23 mouse cellular contexts compared by ENCODE assay signal in the genomic region with DNA sequence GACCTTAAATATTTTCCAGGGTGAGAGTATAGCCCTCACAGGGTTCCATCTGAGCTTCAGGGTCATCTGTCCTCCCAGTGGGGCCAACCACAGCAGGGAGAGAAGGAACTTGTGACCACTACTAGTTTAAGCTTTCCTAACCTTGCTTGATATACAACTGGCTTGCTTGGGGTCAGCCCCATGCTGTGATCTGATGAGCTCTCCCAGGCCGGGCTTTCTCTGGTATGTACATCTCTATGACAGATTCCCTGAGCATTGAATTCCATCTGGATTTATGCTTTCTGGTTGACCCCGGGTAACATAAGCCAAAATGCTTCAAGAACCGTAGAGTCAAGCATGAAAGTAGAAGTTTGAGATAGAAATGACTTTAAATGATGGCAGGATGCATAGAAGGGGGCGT.
"Had no signal": no experiment of that assay in that cellular context is flagged by ENCODE, and none has a peak within 500 bp of the region (broad histone marks: within the 10 kb centered on the region; RNA-seq: fewer than 3 reads in every experiment).

No protein-coding gene starts in this region.

- H3K9me3 ChIP-seq: limb, embryonic 12.5 days; limb, embryonic 15.5 days; midbrain, embryonic 15.5 days; neural tube, embryonic 12.5 days; neural tube, embryonic 15.5 days had no signal

- DNase-seq: kidney, adult 8-10 months; layer of hippocampus, postnatal 36 days; liver, postnatal 0 days; lung, embryonic 14.5 days; right cerebral cortex, adult 18-20 months; right cerebral cortex, postnatal 14 days; right cerebral cortex, postnatal 4 days; thymus, adult 2 months; thymus, postnatal 14 days; thymus, postnatal 4 days had no signal

- H3K27ac ChIP-seq: left cerebral cortex, adult 2 months; liver, embryonic 14.5 days; macrophage; midbrain, embryonic 15.5 days; neural tube, embryonic 12.5 days; stomach, postnatal 0 days had no signal

- H3K27me3 ChIP-seq: limb, embryonic 12.5 days; limb, embryonic 15.5 days; midbrain, embryonic 15.5 days; neural tube, embryonic 12.5 days; neural tube, embryonic 15.5 days had no signal

- H3K4me3 ChIP-seq: left cerebral cortex, adult 2 months; limb, embryonic 12.5 days; limb, embryonic 15.5 days; midbrain, embryonic 15.5 days; neural tube, embryonic 12.5 days; neural tube, embryonic 15.5 days had no signal

- ATAC-seq: intestine, postnatal 0 days; liver, postnatal 0 days; lung, postnatal 0 days; midbrain, embryonic 15.5 days had no signal

- H3K36me3 ChIP-seq: limb, embryonic 12.5 days; limb, embryonic 15.5 days; midbrain, embryonic 15.5 days; neural tube, embryonic 12.5 days; neural tube, embryonic 15.5 days had no signal

- H3K4me2 ChIP-seq: limb, embryonic 12.5 days; limb, embryonic 15.5 days; liver, embryonic 11.5 days; lung, embryonic 14.5 days; midbrain, embryonic 11.5 days; midbrain, embryonic 15.5 days; neural tube, embryonic 12.5 days; neural tube, embryonic 15.5 days had no signal

- H3K9ac ChIP-seq: limb, embryonic 12.5 days; limb, embryonic 15.5 days; liver, embryonic 14.5 days; liver, postnatal 0 days; lung, embryonic 14.5 days; midbrain, embryonic 15.5 days; neural tube, embryonic 12.5 days; neural tube, embryonic 15.5 days had no signal
